Mouse (Mus musculus) cortical plate, adult 2 months (tissue): ENCODE results near the gene Ifitm7.

Experiments used
- CTCF ChIP-seq: fragments of 200-500 bp; IDR thresholded peaks from 2 replicates; pipeline ENCODE4 v1.5.1; 2011; ENCODE audit warnings: mild to moderate bottlenecking, control low read depth, low read length; ENCODE audit not compliant: insufficient read depth; ENCODE audit errors: extremely low read depth
- POLR2A ChIP-seq: fragments of 200-500 bp; IDR thresholded peaks from 2 replicates; pipeline ENCODE4 v1.6.1; 2011; ENCODE audit warnings: mild to moderate bottlenecking, low read length, control low read depth; ENCODE audit not compliant: insufficient read depth; ENCODE audit errors: extremely low read depth

GRCm38 (mm10) chr16:13983161-13983560 lies 3.5 kb downstream of the Ifitm7 start:
- no peak for TF ChIP-seq POLR2A
- no peak for TF ChIP-seq CTCF
